Mouse (Mus musculus) liver (tissue): ENCODE results near the gene Cox4i1.

Experiments used
- DNase-seq: peaks from one replicate; pipeline ENCODE4 v3.0.0-alpha.2; 2020; ENCODE audit warnings: mixed read lengths

Gene Cox4i1

GRCm38 (mm10) chr8:120665726-120666455, 2.1 kb upstream of the Cox4i1 start:
- DNase-seq, result peak; percentile 27

GRCm38 (mm10) chr8:120666807-120667470, 1.1 kb upstream of the Cox4i1 start:
- no peak for DNase-seq

- DNase-seq, result no peak
Observed at GRCm38 (mm10) chr8:120668374-120668905, 418 bp downstream of the Cox4i1 start, which contains the start of gene Emc8. TSS of gene Emc8 (minus strand) at chr8:120668573.

GRCm38 (mm10) chr8:120671775-120672174, 3.8 kb downstream of the Cox4i1 start:
- no peak for DNase-seq

- DNase-seq, result no peak
Observed at GRCm38 (mm10) chr8:120672626-120673229, 4.7 kb downstream of the Cox4i1 start.

- no peak for DNase-seq
Observed at GRCm38 (mm10) chr8:120673298-120673697, 5.3 kb downstream of the Cox4i1 start.

GRCm38 (mm10) chr8:120675718-120676117, 7.7 kb downstream of the Cox4i1 start:
- no peak for DNase-seq

- DNase-seq, result peak; percentile 83
Observed at GRCm38 (mm10) chr8:120678447-120678846, 10.4 kb downstream of the Cox4i1 start.

- DNase-seq, result peak; percentile 58
Observed at GRCm38 (mm10) chr8:120679629-120680387, 11.8 kb downstream of the Cox4i1 start.

- DNase-seq, result peak; percentile 43
Observed at GRCm38 (mm10) chr8:120680405-120680804, 12.4 kb downstream of the Cox4i1 start.

- DNase-seq, result no peak
Observed at GRCm38 (mm10) chr8:120681113-120681512, 13.1 kb downstream of the Cox4i1 start.

GRCm38 (mm10) chr8:120683602-120684001, 15.6 kb downstream of the Cox4i1 start:
- peak; percentile 77 for DNase-seq

- DNase-seq, result no peak
Observed at GRCm38 (mm10) chr8:120684082-120684481, 16.1 kb downstream of the Cox4i1 start.

GRCm38 (mm10) chr8:120685097-120685496, 17.1 kb downstream of the Cox4i1 start:
- DNase-seq, result no peak

GRCm38 (mm10) chr8:120685591-120685990, 17.6 kb downstream of the Cox4i1 start:
- no peak for DNase-seq

GRCm38 (mm10) chr8:120686051-120686450, 18.0 kb downstream of the Cox4i1 start:
- DNase-seq, result peak; percentile 39

- DNase-seq, result no peak
Observed at GRCm38 (mm10) chr8:120686576-120686975, 18.6 kb downstream of the Cox4i1 start.

GRCm38 (mm10) chr8:120687786-120688185, 19.8 kb downstream of the Cox4i1 start:
- DNase-seq, result no peak

GRCm38 (mm10) chr8:120688511-120688910, 20.5 kb downstream of the Cox4i1 start:
- DNase-seq, result no peak

GRCm38 (mm10) chr8:120692934-120693333, 24.9 kb downstream of the Cox4i1 start:
- DNase-seq, result no peak

- peak; percentile 80 for DNase-seq
Observed at GRCm38 (mm10) chr8:120693861-120694493, 26.0 kb downstream of the Cox4i1 start.
